Mouse (Mus musculus): ENCODE measurements around the gene Stum. TPM values are rescaled to one million over a fixed set of nuclear protein-coding genes. Genes with fewer than 3 reads are reported as not detected.

Gene Stum
- polyA plus RNA-seq, 1 experiment from 2014 or later: 5.5 TPM

DNA sequence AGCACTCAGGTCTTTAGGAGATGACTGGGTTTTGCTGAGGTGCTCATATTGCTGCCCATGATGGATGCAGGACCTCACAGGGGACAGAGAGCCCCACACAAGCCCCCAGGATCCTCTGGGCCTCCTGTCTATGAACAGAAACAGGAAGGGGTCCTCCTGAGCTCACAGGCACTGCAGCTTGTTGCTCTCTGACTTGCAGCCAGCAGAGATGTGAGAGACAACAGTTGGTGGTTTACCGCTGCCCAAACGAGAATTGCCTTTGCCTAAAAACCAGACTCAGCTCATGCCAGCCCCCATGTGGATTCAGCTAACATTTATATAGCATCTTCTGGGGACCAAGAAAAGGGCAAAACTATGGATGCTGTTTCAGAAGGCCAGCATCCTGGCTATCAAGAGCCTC is 33.7 kb downstream of the Stum start:
- H3K9me3 ChIP-seq: no peaks in the 10 kb centered on the region
- no peaks in the 10 kb centered on the region for H3K27me3 ChIP-seq
- peaks cover 14% of the 10 kb centered on the region for H3K4me1 ChIP-seq (replicated peaks)
- H3K36me3 ChIP-seq: no peaks in the 10 kb centered on the region
- no peak overlapping the region for H3K4me2 ChIP-seq
- no peak overlapping the region for H3K9ac ChIP-seq
- no peak overlapping the region for H3K4me3 ChIP-seq
- H3K27ac ChIP-seq (replicated peaks): no peak overlapping the region
- WGBS: 56% methylated on average over 2 of the region's 2 CpGs
- no peak for ATAC-seq (ENCODE audit: low read depth)

DNA sequence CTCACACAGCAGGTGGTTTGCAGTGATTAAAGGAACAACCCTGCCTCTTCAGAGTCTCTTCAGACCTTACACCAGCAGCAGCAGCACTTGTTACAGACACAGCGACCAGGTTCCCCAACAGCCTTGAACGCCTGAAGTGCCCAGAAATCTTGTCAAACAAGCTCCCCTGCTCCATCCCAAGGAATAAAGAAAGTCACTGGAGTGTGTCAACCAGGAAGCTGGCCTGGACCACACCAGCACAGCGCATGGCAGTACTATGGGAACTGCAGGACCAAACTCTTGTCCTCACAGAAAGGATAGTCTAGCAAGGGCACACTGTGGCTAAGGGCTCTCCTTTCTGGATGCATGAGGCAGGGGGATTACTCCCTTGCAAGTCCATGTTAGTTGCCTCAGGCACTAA is 38.9 kb downstream of the Stum start:
- H3K4me1 ChIP-seq (replicated peaks): peaks cover 14% of the 10 kb centered on the region
- WGBS: 69% methylated on average over 3 of the region's 3 CpGs
- ATAC-seq (ENCODE audit: low read depth): no peak

DNA sequence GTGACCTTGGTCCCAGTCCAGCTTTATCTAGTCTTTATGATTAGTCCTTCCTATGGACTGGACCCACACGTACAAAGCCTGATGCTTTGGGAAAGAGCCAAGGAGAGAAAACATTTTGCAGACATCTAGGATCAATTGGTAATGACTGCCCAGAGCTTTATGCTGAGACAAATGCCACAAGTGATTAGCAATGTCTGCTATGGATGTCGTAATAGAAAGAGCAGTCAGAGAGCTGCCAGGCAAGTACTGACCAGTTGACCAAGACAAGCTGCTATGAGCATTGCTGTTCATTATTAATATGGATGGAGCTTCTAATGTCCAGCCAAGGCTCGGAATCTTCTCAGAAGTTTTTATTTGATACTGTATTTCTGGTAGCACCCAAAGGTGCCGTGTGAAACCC is 43.8 kb downstream of the Stum start:
- H3K27me3 ChIP-seq: no peaks in the 10 kb centered on the region

More for the DNA sequence above, 38.9 kb downstream of the Stum start:
- Histone ChIP-seq H3K27ac (replicated peaks) (no peak overlapping the region), H3K9ac (no peak overlapping the region), H3K27me3 (no peaks in the 10 kb centered on the region), H3K9me3 (no peaks in the 10 kb centered on the region), H3K4me3 (no peak overlapping the region), H3K4me2 (no peak overlapping the region), H3K36me3 (no peaks in the 10 kb centered on the region)

DNA sequence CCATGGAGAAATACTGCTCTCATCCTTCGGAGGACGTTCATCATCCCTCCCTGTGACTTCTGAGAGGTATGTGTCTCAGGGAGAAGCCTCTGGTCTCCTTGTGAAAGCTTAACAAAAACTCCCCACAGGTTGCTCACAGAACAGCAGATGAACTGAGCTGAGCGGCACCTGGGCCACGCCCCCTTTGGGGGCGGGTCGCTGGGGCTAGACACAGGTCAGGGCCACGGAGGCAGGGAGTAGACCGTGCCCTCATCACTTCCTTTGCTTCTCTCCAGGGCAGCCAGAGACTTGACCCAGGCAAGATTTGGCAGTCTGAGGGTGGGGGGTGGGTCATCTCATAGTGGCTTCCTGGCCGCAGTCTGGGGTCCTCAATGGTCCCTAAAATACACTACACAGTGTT is 48.4 kb downstream of the Stum start:
- 17% methylated on average over 9 of the region's 9 CpGs for WGBS
- Histone ChIP-seq H3K4me2 (no peak overlapping the region), H3K4me1 (replicated peaks) (peaks cover 26% of the 10 kb centered on the region), H3K27me3 (no peaks in the 10 kb centered on the region), H3K9ac (no peak overlapping the region), H3K36me3 (no peaks in the 10 kb centered on the region), H3K4me3 (no peak overlapping the region), H3K27ac (replicated peaks) (no peak overlapping the region), H3K9me3 (no peaks in the 10 kb centered on the region)
- ATAC-seq (ENCODE audit: low read depth): peak; percentile 16; the same call in 1 of the 2 replicates

More for the DNA sequence above, 43.8 kb downstream of the Stum start:
- H3K4me3 ChIP-seq: no peak overlapping the region
- no peaks in the 10 kb centered on the region for H3K9me3 ChIP-seq
- no peak overlapping the region for H3K27ac ChIP-seq (replicated peaks)
- H3K4me1 ChIP-seq (replicated peaks): peaks cover 6% of the 10 kb centered on the region; the same call in 1 of the 2 replicates
- ATAC-seq (ENCODE audit: low read depth): no peak
- 83% methylated on average over 4 of the region's 4 CpGs for WGBS
- no peak overlapping the region for H3K4me2 ChIP-seq
- no peaks in the 10 kb centered on the region for H3K36me3 ChIP-seq
- H3K9ac ChIP-seq: no peak overlapping the region

GRCm38 (mm10) chr1:180433796-180434566 is 49.3 kb downstream of the Stum start:
- H3K36me3 ChIP-seq: no peaks in the 10 kb centered on the region
- WGBS: 19% methylated on average over 7 of the region's 7 CpGs
- H3K4me3 ChIP-seq: no peak overlapping the region
- no peak overlapping the region for H3K9ac ChIP-seq
- no peak overlapping the region for H3K27ac ChIP-seq (replicated peaks)
- peaks cover 28% of the 10 kb centered on the region for H3K4me1 ChIP-seq (replicated peaks)
- peak; percentile 84 for ATAC-seq (ENCODE audit: low read depth)
- no peak overlapping the region for H3K4me2 ChIP-seq
- H3K9me3 ChIP-seq: no peaks in the 10 kb centered on the region
- no peaks in the 10 kb centered on the region for H3K27me3 ChIP-seq

GRCm38 (mm10) chr1:180433098-180433538 is 50.2 kb downstream of the Stum start:
- ATAC-seq (ENCODE audit: low read depth): peak; percentile 59
- Histone ChIP-seq H3K4me2 (peak overlapping the region; percentile 59), H3K27me3 (no peaks in the 10 kb centered on the region), H3K4me1 (replicated peaks) (peaks cover 35% of the 10 kb centered on the region), H3K36me3 (no peaks in the 10 kb centered on the region), H3K27ac (replicated peaks) (peak overlapping the region; percentile 53), H3K9me3 (no peaks in the 10 kb centered on the region), H3K4me3 (peak overlapping the region; percentile 35), H3K9ac (peak overlapping the region; percentile 67)
- 2% methylated on average over 16 of the region's 16 CpGs for WGBS

- H3K4me2 ChIP-seq: no peak overlapping the region
- no peaks in the 10 kb centered on the region for H3K36me3 ChIP-seq
- 64% methylated on average over 12 of the region's 12 CpGs for WGBS
- H3K4me1 ChIP-seq (replicated peaks): peaks cover 41% of the 10 kb centered on the region
- H3K27me3 ChIP-seq: no peaks in the 10 kb centered on the region
- no peaks in the 10 kb centered on the region for H3K9me3 ChIP-seq
- 0 out of 2 replicates have a peak overlapping the region, but pooled peaks have one; percentile 15 for H3K27ac ChIP-seq (replicated peaks)
- no peak overlapping the region for H3K9ac ChIP-seq
- no peak overlapping the region for H3K4me3 ChIP-seq
- no peak for ATAC-seq (ENCODE audit: low read depth)
Measured at GRCm38 (mm10) chr1:180431833-180432232, 51.5 kb downstream of the Stum start.

DNA sequence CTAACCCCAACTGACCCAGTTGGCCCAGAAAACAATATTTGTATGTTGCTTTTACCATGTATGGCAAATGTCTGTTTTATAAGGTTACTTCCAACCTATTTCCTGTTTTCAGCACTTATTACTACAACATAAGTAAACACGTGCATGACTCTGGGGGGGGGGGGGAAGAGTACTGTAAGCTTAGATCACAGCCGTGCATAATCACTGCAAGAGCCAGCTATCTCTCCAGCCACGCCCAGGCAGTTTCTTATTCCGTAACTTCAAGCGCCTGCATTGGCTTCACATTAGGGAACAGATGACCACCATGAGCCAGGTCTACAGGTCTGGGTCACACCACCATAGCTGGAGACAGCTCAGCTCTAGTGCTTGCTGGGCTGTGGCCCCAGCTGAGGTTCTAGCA is 53.5 kb downstream of the Stum start:
- Histone ChIP-seq H3K4me2 (no peak overlapping the region), H3K9ac (no peak overlapping the region), H3K4me3 (no peak overlapping the region), H3K36me3 (no peaks in the 10 kb centered on the region), H3K27me3 (no peaks in the 10 kb centered on the region), H3K9me3 (no peaks in the 10 kb centered on the region), H3K4me1 (replicated peaks) (peaks cover 38% of the 10 kb centered on the region), H3K27ac (replicated peaks) (no peak overlapping the region)
- ATAC-seq (ENCODE audit: low read depth): no peak
- WGBS: 75% methylated on average over 5 of the region's 5 CpGs

DNA sequence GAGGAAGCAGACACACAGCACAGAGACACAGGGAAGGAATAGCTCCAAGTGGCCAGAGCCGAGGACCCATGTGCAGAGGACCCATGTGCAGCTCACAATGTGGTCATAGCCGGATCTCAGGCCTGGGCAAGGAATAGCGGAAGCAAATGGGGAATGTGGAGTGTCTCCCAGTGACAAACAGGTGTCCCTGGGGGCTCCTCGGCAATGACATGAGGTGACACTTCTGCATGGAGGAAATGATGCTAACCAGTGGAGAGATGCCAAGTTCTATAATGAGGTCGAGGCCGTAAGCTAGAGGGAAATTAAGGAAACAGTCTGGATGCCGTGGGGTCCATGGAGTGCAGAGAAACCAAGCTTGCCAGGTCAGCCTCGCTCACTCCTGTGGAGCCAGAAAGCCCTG is 54.4 kb downstream of the Stum start:
- H3K4me1 ChIP-seq (replicated peaks): peaks cover 33% of the 10 kb centered on the region
- no peaks in the 10 kb centered on the region for H3K9me3 ChIP-seq
- H3K9ac ChIP-seq: no peak overlapping the region
- no peak overlapping the region for H3K4me2 ChIP-seq
- no peaks in the 10 kb centered on the region for H3K36me3 ChIP-seq
- H3K4me3 ChIP-seq: no peak overlapping the region
- WGBS: 80% methylated on average over 8 of the region's 8 CpGs
- no peak for ATAC-seq (ENCODE audit: low read depth)
- H3K27me3 ChIP-seq: no peaks in the 10 kb centered on the region
- H3K27ac ChIP-seq (replicated peaks): no peak overlapping the region

- H3K9ac ChIP-seq: no peak overlapping the region
- no peaks in the 10 kb centered on the region for H3K27me3 ChIP-seq
- peaks cover 28% of the 10 kb centered on the region for H3K4me1 ChIP-seq (replicated peaks)
- no peak overlapping the region for H3K4me3 ChIP-seq
- H3K36me3 ChIP-seq: no peaks in the 10 kb centered on the region
- no peaks in the 10 kb centered on the region for H3K9me3 ChIP-seq
- WGBS: 35% methylated on average over 9 of the region's 9 CpGs
- no peak overlapping the region for H3K27ac ChIP-seq (replicated peaks)
- ATAC-seq (ENCODE audit: low read depth): no peak
- no peak overlapping the region for H3K4me2 ChIP-seq
Measured at GRCm38 (mm10) chr1:180428101-180428712, 55.1 kb downstream of the Stum start.

DNA sequence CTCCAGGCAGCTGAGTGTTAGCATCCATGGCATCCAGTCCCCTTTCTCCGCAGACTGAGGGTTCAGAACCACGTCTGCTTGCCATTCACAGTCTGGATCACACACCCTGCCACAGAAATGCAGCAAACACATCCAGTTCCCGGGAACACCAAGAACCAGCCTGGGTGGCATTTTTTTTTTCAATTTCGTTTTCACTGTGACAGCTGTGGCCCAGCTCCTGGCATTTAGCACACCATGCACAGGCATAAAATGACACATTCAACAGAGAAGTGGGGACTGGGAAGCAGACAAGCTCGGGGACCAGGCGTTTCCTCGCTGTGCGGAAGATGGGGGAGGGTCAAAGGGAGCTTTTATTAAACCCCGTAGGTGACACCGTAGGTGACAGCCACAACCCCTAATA is 55.6 kb downstream of the Stum start:
- no peak for ATAC-seq (ENCODE audit: low read depth)
- Histone ChIP-seq H3K9ac (no peak overlapping the region; the same call in 1 of the 2 replicates), H3K9me3 (no peaks in the 10 kb centered on the region), H3K4me2 (no peak overlapping the region), H3K4me1 (replicated peaks) (peaks cover 23% of the 10 kb centered on the region), H3K27ac (replicated peaks) (no peak overlapping the region), H3K36me3 (no peaks in the 10 kb centered on the region), H3K27me3 (no peaks in the 10 kb centered on the region; the same call in 1 of the 2 replicates), H3K4me3 (no peak overlapping the region)
- WGBS: 62% methylated on average over 10 of the region's 10 CpGs

- Histone ChIP-seq H3K9ac (no peak overlapping the region), H3K4me2 (no peak overlapping the region), H3K27ac (replicated peaks) (no peak overlapping the region), H3K9me3 (no peaks in the 10 kb centered on the region), H3K36me3 (no peaks in the 10 kb centered on the region), H3K4me3 (no peak overlapping the region), H3K4me1 (replicated peaks) (peaks cover 27% of the 10 kb centered on the region), H3K27me3 (no peaks in the 10 kb centered on the region; the same call in 1 of the 2 replicates)
- WGBS: 82% methylated on average over 6 of the region's 6 CpGs
- no peak for ATAC-seq (ENCODE audit: low read depth)
Measured at GRCm38 (mm10) chr1:180426405-180426804, 56.9 kb downstream of the Stum start.

Data from neural tube, embryonic 13.5 days (tissue).